ENCODE assay signal across 9 mouse cellular contexts in the genomic region with DNA sequence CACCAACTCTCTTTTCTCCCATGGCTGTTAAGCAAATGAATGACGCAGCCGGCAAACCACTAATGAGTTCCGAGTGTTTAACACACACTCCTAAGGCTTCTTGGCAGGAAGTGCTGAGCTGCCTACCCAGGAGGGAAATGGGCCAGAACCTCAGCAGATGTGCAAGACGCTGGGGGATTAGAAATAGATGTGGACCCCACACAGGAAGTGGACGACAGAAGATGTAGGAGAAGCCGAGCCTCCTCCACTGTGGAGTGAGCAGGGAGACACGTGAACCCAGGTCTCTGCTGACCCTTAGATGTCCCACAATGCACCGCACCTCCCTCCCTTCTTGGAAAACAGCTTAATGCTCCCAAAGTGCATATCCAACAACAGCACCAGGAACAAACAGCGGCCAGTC.
DNase-seq lines count a peak whose midpoint lies in the region; ATAC-seq and TF ChIP-seq lines count a peak whose summit lies in the region.
"Had no signal": no experiment of that assay in that cellular context is flagged by ENCODE, and none has a peak within 500 bp of the region (broad histone marks: within the 10 kb centered on the region; RNA-seq: fewer than 3 reads in every experiment).

No protein-coding gene starts in this region.

- no peak for TF ChIP-seq CTCF in hindbrain, postnatal 0 days (IDR thresholded peaks at IDR 0.05; ENCODE audit: low read depth)

- no peak overlapping the region for H3K9ac ChIP-seq in hindbrain, postnatal 0 days (replicated peaks; ENCODE audit: low read length)
- H3K9ac ChIP-seq: liver, embryonic 14.5 days had no signal

- H3K27me3 ChIP-seq in hindbrain, postnatal 0 days (ENCODE audit: insufficient read depth, low read length): no peaks in the 10 kb centered on the region
- no peaks in the 10 kb centered on the region for H3K27me3 ChIP-seq in hindbrain, embryonic 10.5 days (ENCODE audit: insufficient read depth, poor library complexity, severe bottlenecking)

- no peaks in the 10 kb centered on the region for H3K36me3 ChIP-seq in hindbrain, postnatal 0 days (ENCODE audit: insufficient read depth, low read length)
- H3K36me3 ChIP-seq in hindbrain, embryonic 10.5 days: no peaks in the 10 kb centered on the region

- no peaks in the 10 kb centered on the region for H3K4me1 ChIP-seq in hindbrain, postnatal 0 days (ENCODE audit: insufficient read depth, low read length)
- peaks cover 4% of the 10 kb centered on the region; the same call in 1 of the 2 replicates for H3K4me1 ChIP-seq in hindbrain, embryonic 10.5 days (replicated peaks)

- no peak overlapping the region for H3K4me3 ChIP-seq in hindbrain, postnatal 0 days (ENCODE audit: low read length)
- no peak overlapping the region for H3K4me3 ChIP-seq in hindbrain, embryonic 10.5 days

- ATAC-seq in hindbrain, postnatal 0 days: no peak

- peak; percentile 11 for DNase-seq in hindbrain, postnatal 0 days (ENCODE audit: low spot score)
- no peak for DNase-seq in hindbrain, embryonic 10.5 days (ENCODE audit: low spot score)
- DNase-seq in adrenal gland, postnatal 36 days: peak; percentile 7 to 15
- DNase-seq in gastrocnemius, postnatal 25 days: peak; percentile 42
- DNase-seq in kidney, postnatal 36 days: peak; percentile 39 to 57
- no peak for DNase-seq in urinary bladder, postnatal 10 days (ENCODE audit: low spot score)
- no peak for DNase-seq in left cerebral cortex, postnatal 10 days (ENCODE audit: extremely low spot score in 1 of 2, low spot score in 2 of 2)
- DNase-seq in spleen, postnatal 14 days (ENCODE audit: low spot score in 2 of 2): no peak

- intact Hi-C loops in left cerebral cortex, postnatal 10 days (cut with DNase I): no loop called here

- no peak overlapping the region for H3K4me2 ChIP-seq in hindbrain, postnatal 0 days (ENCODE audit: low read depth, low read length)

- no peak overlapping the region for H3K27ac ChIP-seq in hindbrain, postnatal 0 days
- H3K27ac ChIP-seq in hindbrain, embryonic 10.5 days: no peak overlapping the region
- H3K27ac ChIP-seq: liver, embryonic 14.5 days had no signal

- H3K9me3 ChIP-seq in hindbrain, postnatal 0 days (ENCODE audit: low read length): no peaks in the 10 kb centered on the region
- H3K9me3 ChIP-seq in hindbrain, embryonic 10.5 days: no peaks in the 10 kb centered on the region

- WGBS in hindbrain, postnatal 0 days: 54% methylated on average over 9 of the region's 9 CpGs
- WGBS in hindbrain, embryonic 10.5 days: 74% methylated on average over 9 of the region's 9 CpGs

Comparison
In these comparisons a context has a peak if more than half of its experiments do, and no peak if none do; other contexts are left out.
1. DNase-seq: peak in hindbrain, postnatal 0 days (single experiment), adrenal gland, postnatal 36 days (2 of 2), gastrocnemius, postnatal 25 days (single experiment) and kidney, postnatal 36 days (2 of 2); none in hindbrain, embryonic 10.5 days (single experiment), urinary bladder, postnatal 10 days (single experiment), left cerebral cortex, postnatal 10 days (0 of 2) and spleen, postnatal 14 days (0 of 2).